Mouse (Mus musculus): ENCODE measurements around the gene Phf23. TPM values are rescaled to one million over a fixed set of nuclear protein-coding genes. Genes with fewer than 3 reads are reported as not detected.
A peak's percentile ranks its signal among the peaks of the same experiment; 100 is the strongest.
"Not testable (repeated sequence)": the region's sequence is repeated elsewhere in the genome, so short reads cannot be mapped to it uniquely, and the experiment has no call there.

The Phf23 gene
- total RNA-seq, 2 experiments from 2014 or later: 18.4 to 19.7 TPM

GRCm38 (mm10) chr11:69999666-70000065, 4.1 kb downstream of the Phf23 start:
- no peak for DNase-seq

DNA sequence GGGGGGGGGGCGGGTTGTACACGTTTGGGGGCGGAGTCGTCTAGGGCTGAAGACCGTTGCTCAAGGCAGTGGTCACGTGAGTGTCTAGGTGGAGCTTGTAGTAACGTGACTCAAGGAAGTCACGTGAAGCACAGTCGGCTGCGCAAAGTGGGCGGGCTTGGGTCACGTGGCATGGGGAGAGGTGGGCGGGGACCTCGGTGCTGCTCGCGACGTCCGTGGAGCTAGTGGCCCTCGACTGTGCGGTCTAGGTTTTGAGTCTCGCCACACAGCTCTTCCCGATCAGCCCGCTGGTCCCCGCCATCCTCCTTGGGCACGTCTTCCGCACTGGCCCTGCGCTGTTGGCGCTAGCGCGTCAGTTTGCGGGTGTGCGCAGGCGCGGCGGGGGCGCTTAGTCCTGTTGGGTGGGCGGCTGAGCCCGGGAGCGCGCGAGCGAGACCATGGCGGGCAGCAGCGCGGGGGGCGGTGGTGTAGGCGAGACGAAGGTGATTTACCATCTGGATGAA, 4.9 kb downstream of the Phf23 start, which contains the start of gene Dvl2:
Gene Dvl2, plus strand, starts transcription at position 200 of the 503 bp plus-strand sequence.
- DNase-seq: peak; percentile 91 to 94

GRCm38 (mm10) chr11:70001159-70001558, 5.6 kb downstream of the Phf23 start:
- no peak for DNase-seq

GRCm38 (mm10) chr11:70001865-70002264, 6.3 kb downstream of the Phf23 start:
- DNase-seq: no peak

DNA sequence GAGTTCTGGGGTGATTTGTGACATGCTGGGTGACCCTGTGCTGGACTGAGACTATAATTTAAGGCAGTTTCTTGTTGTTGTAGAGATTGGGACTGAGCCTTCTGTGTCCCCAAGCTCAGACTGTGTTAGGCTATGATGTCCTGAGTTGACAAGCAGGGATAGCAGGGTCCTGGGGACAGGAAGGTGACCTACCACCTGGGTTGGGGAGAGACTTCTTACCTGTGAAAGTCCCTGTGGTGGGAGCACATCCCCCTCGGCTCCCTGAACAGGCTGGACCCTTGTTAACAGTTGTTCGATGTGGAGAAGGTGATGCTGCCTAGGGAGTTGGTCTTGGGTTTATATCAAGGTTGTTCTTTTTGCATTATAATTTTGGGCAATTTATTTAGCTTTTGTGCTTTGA, 6.9 kb downstream of the Phf23 start:
- no peak for DNase-seq

- no peak for DNase-seq
These were observed 9.9 kb downstream of the Phf23 start for GRCm38 (mm10) chr11:70005521-70005920.

DNA sequence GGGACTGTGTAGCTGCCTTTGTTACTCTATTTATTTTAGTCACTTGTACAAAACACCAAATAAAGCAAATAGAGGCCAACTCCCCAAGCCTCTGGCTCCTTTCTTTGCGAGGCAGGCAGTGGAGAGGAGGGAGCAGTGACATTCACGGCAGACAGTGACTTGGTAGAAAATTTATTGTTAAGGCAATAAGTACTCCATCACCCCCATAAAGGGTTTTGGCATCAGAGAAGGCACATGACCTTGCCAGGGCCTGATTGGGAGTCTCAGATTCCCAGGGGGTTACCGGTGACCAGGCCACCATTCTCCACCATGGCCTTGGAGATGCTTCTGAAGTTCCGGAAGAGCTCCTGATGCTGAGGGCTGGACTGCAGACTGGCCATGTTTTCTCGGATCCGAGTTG, 14.5 kb downstream of the Phf23 start:
- DNase-seq: no peak

DNA sequence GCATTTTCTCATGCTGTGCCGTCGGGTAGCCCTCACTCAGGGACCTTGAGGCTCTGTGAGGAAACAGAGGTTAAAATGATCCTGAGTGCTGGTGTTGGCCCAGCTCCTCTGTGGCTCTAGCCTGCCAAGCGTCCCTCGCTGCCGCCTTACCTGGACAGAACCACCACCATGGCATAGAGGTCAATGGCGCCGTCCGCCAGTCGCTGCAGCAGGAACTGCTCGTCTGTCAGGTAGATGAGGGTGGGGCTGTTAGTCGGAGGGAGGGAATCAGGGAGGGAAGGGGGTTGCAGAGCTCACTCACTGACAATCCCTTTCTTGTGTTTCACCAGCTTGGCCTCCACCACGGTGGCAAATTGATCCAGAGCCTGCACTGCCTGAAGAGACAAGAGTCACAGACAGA, 15.0 kb downstream of the Phf23 start:
- no peak for DNase-seq

DNA sequence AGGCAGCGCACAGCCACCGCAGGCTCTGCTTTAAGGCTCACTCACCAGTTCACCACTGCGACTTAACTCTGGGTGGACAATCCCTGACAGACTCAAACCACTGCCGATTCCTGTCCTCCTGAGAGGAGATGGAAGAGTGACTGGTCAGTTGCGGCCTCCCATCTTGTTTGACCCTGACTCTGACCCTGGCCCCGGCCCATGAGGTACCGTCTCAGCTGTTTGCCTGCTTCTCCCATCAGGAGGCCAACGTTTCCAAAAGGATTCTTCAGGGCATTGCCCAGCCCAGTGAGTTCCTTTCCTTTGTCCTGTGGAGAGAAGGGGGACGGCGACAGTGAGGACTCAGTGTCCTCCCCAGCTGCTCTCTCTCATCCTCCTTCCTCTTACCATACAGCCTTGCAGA, 15.4 kb downstream of the Phf23 start:
- no peak for DNase-seq

GRCm38 (mm10) chr11:70012931-70013330, 17.4 kb downstream of the Phf23 start:
- DNase-seq: no peak

GRCm38 (mm10) chr11:70013408-70013807, 17.8 kb downstream of the Phf23 start:
- DNase-seq: no peak

GRCm38 (mm10) chr11:70014051-70014450, 18.5 kb downstream of the Phf23 start:
- no peak for DNase-seq

GRCm38 (mm10) chr11:70014880-70015558, 19.4 kb downstream of the Phf23 start, which contains the start of gene Acadvl:
Gene Acadvl, minus strand, starts transcription at chr11:70015411.
- peak; percentile 94 to 95 for DNase-seq

GRCm38 (mm10) chr11:70015677-70016076, 20.1 kb downstream of the Phf23 start:
- DNase-seq: no peak

DNA sequence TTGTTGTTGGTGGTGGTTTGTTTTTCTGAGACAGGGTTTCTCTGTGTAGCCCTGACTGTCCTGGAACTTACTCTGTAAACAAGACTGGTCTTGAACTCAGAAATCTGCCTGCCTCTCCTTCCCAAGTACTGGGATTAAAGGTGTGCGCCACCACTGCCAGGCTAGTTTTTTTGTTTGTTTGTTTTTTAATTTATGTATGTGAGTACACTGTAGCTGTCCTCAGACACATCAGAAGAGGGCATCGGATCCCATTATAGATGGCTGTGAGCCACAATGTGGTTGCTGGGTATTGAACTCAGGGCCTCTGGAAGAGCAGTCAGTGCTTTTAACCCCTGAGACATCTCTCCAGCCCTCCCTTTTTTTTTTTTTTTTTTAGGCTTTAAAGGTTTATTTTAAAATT, 20.6 kb downstream of the Phf23 start:
- DNase-seq: not testable (repeated sequence)

- no peak for DNase-seq
These were observed 21.1 kb downstream of the Phf23 start, which contains the start of gene Dlg4 for GRCm38 (mm10) chr11:70016669-70017068. Gene Dlg4, plus strand, starts transcription at chr11:70016942.

GRCm38 (mm10) chr11:70017199-70017767, 21.7 kb downstream of the Phf23 start:
- DNase-seq: no peak

DNA sequence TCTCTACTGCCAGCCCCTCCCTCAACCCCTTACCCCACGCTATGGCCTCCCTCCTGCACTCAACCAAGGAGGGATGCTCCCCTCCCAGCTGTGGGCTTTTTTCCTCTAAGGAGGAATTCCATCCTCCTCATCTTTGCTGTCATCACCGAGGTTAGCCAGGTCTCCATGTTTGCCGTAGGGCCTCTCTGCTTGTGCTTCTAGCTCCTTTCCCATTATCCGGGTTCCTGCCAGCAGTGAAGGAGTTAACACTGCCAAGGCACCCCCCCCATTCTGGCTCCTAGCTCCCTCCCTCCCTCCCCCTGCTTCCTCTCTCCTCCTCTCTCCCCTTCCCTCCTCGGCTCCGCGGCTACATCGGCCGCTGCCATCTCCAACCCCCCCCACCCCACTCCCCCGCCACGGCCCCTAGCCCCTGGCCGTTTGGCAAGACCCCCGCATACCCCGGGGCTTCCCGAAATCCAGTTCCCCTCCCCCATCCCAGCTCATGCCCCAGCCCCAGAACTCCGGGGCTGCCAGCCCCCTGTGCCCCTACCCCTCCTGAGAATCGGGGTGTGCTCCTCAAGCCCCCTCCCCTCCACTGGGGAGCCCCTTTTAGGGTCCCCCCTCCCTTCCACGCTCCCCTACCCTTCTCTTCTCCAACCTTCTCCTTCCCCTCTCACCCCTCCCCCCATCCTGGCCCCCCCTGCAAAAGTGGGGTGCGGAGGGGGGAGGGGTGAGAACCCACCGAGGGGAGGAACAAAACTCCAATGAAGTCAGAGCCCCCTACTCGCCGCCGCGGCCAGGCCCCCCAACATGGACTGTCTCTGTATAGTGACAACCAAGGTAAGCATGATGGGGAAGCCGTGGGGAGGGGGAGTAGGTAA, 22.8 kb downstream of the Phf23 start:
- peak; percentile 42 to 62 for DNase-seq

- DNase-seq: no peak
These were observed 24.0 kb downstream of the Phf23 start for GRCm38 (mm10) chr11:70019495-70020021.

GRCm38 (mm10) chr11:70020022-70020631, 24.6 kb downstream of the Phf23 start:
- peak in 1 of 2 experiments; percentile 29 for DNase-seq

DNA sequence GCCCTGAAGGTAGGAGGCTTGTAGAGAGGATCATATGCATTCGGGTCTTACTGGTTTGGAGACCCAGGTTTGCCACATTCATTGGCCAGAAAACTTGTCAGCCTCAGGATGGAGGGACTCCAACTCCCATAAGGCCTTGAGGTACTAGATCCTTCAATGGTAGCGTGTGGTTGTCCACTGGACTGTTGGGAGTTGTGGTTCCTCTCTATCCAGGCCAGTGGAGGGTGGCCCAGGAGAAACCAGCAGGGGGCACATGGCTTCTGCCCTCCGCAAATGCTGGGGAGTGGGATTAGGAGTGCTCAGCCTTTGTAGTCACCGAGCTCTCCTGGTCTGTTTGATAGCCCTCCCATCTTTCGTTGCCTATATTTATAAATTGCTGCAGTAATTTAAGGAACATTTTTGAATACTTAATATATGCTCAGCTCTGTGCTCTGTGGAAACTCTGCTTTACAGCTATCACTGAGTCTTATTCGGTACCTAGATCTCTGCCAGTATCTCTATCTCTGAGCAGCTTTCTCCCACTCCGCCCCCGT, 25.2 kb downstream of the Phf23 start:
- DNase-seq: peak; percentile 85 to 88
